Mouse (Mus musculus) neural tube, embryonic 14.5 days (tissue): Measurements from ENCODE around the gene Tank. TPM values are rescaled to one million over a fixed set of nuclear protein-coding genes. Genes with fewer than 3 reads are reported as not detected.
A peak's percentile ranks its signal among the peaks of the same experiment; 100 is the strongest.

Experiments used
- ATAC-seq: fragments of 200-750 bp; cut with Nextera tagmentation; 2 replicates; pipeline ENCODE4 v1.8.0; 2017; ENCODE audit warnings: low read depth, mild to moderate bottlenecking, moderate TSS enrichment, moderate library complexity
- H3K27ac ChIP-seq: fragments of 300-500 bp; sonication (generic); 2 replicates; pipeline ENCODE4 v1.5.1; 2014; ENCODE audit warnings: low read depth, mild to moderate bottlenecking, control low read depth, low read length, moderate library complexity, mixed read lengths
- H3K27me3 ChIP-seq: fragments of 300-500 bp; sonication (generic); 2 replicates; pipeline ENCODE4 v1.6.1; 2014; ENCODE audit warnings: low read length; ENCODE audit not compliant: control insufficient read depth, insufficient read depth
- H3K36me3 ChIP-seq: fragments of 300-500 bp; sonication (generic); 2 replicates; pipeline ENCODE4 v1.6.1; 2014; ENCODE audit warnings: low read length, mixed read lengths; ENCODE audit not compliant: control insufficient read depth, insufficient read depth
- H3K4me1 ChIP-seq: fragments of 300-500 bp; sonication (generic); 2 replicates; pipeline ENCODE4 v1.6.1; 2014; ENCODE audit warnings: low read length; ENCODE audit not compliant: control insufficient read depth, insufficient read depth
- H3K4me2 ChIP-seq: fragments of 300-500 bp; sonication (generic); 2 replicates; pipeline ENCODE4 v1.6.1; 2014; ENCODE audit warnings: mild to moderate bottlenecking, low read depth, low read length, control low read depth
- H3K4me3 ChIP-seq: fragments of 300-500 bp; sonication (generic); 2 replicates; pipeline ENCODE4 v1.5.1; 2014; ENCODE audit warnings: low read depth, low read length, control low read depth, mixed read lengths
- H3K9ac ChIP-seq: fragments of 300-500 bp; sonication (generic); replicated peaks from 2 replicates; pipeline ENCODE4 v1.6.1; 2014; ENCODE audit warnings: low read depth, mild to moderate bottlenecking, control low read depth, low read length, mixed read lengths
- H3K9me3 ChIP-seq: fragments of 300-500 bp; sonication (generic); 2 replicates; pipeline ENCODE4 v1.6.1; 2016; ENCODE audit warnings: low read length; ENCODE audit not compliant: control insufficient read depth
- WGBS: fragments of 180-500 bp; shearing (Covaris S2); extraction: QIAGEN DNeasy Blood & Tissue Kit; methylation state at CpG from one replicate; pipeline ENCODE4 v1.1.7; 2014; 5-methylcytosine and 5-hydroxymethylcytosine counted together
- polyA plus RNA-seq: library from polyadenylated mRNA; unstranded; fragments of >200 nt; fragmentation: Nextera tagmentation; extraction: Ambion mirVana; gene quantifications from 2 replicates; pipeline ENCODE4 v1.2.1, GENCODE M21; 2014

The Tank gene
- polyA plus RNA-seq, 1 experiment from 2014 or later, result 30.7 TPM

GRCm38 (mm10) chr2:61635099-61635498, 56.7 kb downstream of the Tank start:
- WGBS, result 90% methylated on average over 1 of the region's 1 CpGs
- Histone ChIP-seq H3K4me3 (no peak overlapping the region), H3K4me1 (no peaks in the 10 kb centered on the region), H3K36me3 (no peaks in the 10 kb centered on the region), H3K4me2 (no peak overlapping the region), H3K9me3 (no peaks in the 10 kb centered on the region), H3K27me3 (no peaks in the 10 kb centered on the region), H3K9ac (no peak overlapping the region), H3K27ac (no peak overlapping the region)
- ATAC-seq, result no peak

GRCm38 (mm10) chr2:61638182-61638581, 59.8 kb downstream of the Tank start:
- no peak overlapping the region for H3K9ac ChIP-seq
- no peaks in the 10 kb centered on the region for H3K27me3 ChIP-seq
- no peak overlapping the region for H3K27ac ChIP-seq
- no peak overlapping the region for H3K4me2 ChIP-seq
- H3K36me3 ChIP-seq, result no peaks in the 10 kb centered on the region
- H3K9me3 ChIP-seq, result no peaks in the 10 kb centered on the region
- no peak for ATAC-seq
- H3K4me1 ChIP-seq, result no peaks in the 10 kb centered on the region
- WGBS, result 71% methylated on average over 6 of the region's 6 CpGs
- no peak overlapping the region for H3K4me3 ChIP-seq

GRCm38 (mm10) chr2:61642452-61643368, 64.3 kb downstream of the Tank start:
- no peaks in the 10 kb centered on the region for H3K9me3 ChIP-seq
- no peaks in the 10 kb centered on the region for H3K36me3 ChIP-seq
- no peaks in the 10 kb centered on the region for H3K4me1 ChIP-seq
- WGBS, result 55% methylated on average over 6 of the region's 6 CpGs
- peak; percentile 88 for ATAC-seq
- no peak overlapping the region for H3K27ac ChIP-seq
- no peak overlapping the region for H3K9ac ChIP-seq
- H3K27me3 ChIP-seq, result no peaks in the 10 kb centered on the region
- no peak overlapping the region for H3K4me2 ChIP-seq
- H3K4me3 ChIP-seq, result no peak overlapping the region

GRCm38 (mm10) chr2:61651206-61651605, 72.8 kb downstream of the Tank start:
- 72% methylated on average over 4 of the region's 4 CpGs for WGBS
- H3K27me3 ChIP-seq, result no peaks in the 10 kb centered on the region
- H3K4me2 ChIP-seq, result no peak overlapping the region

GRCm38 (mm10) chr2:61651640-61652039, 73.3 kb downstream of the Tank start:
- Histone ChIP-seq H3K27me3 (no peaks in the 10 kb centered on the region), H3K9me3 (no peaks in the 10 kb centered on the region), H3K4me1 (peaks cover 4% of the 10 kb centered on the region; the same call in 1 of the 2 replicates), H3K9ac (no peak overlapping the region), H3K4me2 (no peak overlapping the region), H3K27ac (no peak overlapping the region), H3K4me3 (no peak overlapping the region), H3K36me3 (no peaks in the 10 kb centered on the region)
- WGBS, result 93% methylated on average over 3 of the region's 3 CpGs
- ATAC-seq, result no peak

More at GRCm38 (mm10) chr2:61651206-61651605, 72.8 kb downstream of the Tank start:
- Histone ChIP-seq H3K36me3 (no peaks in the 10 kb centered on the region), H3K9me3 (no peaks in the 10 kb centered on the region), H3K4me1 (peaks cover 4% of the 10 kb centered on the region; the same call in 1 of the 2 replicates), H3K4me3 (no peak overlapping the region), H3K27ac (no peak overlapping the region), H3K9ac (no peak overlapping the region)
- ATAC-seq, result no peak

GRCm38 (mm10) chr2:61655046-61655381, 76.6 kb downstream of the Tank start:
- H3K4me3 ChIP-seq, result peak overlapping the region; percentile 58
- no peaks in the 10 kb centered on the region for H3K27me3 ChIP-seq
- 8% methylated on average over 12 of the region's 12 CpGs for WGBS
- ATAC-seq, result peak; percentile 48
- peak overlapping the region; percentile 80 for H3K9ac ChIP-seq
- peak overlapping the region; percentile 90 for H3K4me2 ChIP-seq
- peaks cover 4% of the 10 kb centered on the region; the same call in 1 of the 2 replicates for H3K4me1 ChIP-seq
- H3K9me3 ChIP-seq, result no peaks in the 10 kb centered on the region
- H3K36me3 ChIP-seq, result no peaks in the 10 kb centered on the region
- H3K27ac ChIP-seq, result peak overlapping the region; percentile 91; the same call in 1 of the 2 replicates

GRCm38 (mm10) chr2:61655382-61656281, 77.2 kb downstream of the Tank start:
- Histone ChIP-seq H3K4me3 (peak overlapping the region; percentile 58), H3K27me3 (no peaks in the 10 kb centered on the region), H3K9ac (peak overlapping the region; percentile 80), H3K27ac (peak overlapping the region; percentile 91), H3K4me2 (peak overlapping the region; percentile 90), H3K9me3 (no peaks in the 10 kb centered on the region), H3K4me1 (peaks cover 4% of the 10 kb centered on the region; the same call in 1 of the 2 replicates), H3K36me3 (no peaks in the 10 kb centered on the region)
- WGBS, result under 1% methylated on average over 45 of the region's 46 CpGs
- ATAC-seq, result peak; percentile 71

- peak; percentile 94 for ATAC-seq
- H3K27me3 ChIP-seq, result no peaks in the 10 kb centered on the region
- WGBS, result under 1% methylated on average over 72 of the region's 85 CpGs
- peak overlapping the region; percentile 58 for H3K4me3 ChIP-seq
- H3K36me3 ChIP-seq, result no peaks in the 10 kb centered on the region
- H3K9me3 ChIP-seq, result no peaks in the 10 kb centered on the region
- peak overlapping the region; percentile 80 for H3K9ac ChIP-seq
- H3K27ac ChIP-seq, result peak overlapping the region; percentile 91
- peaks cover 4% of the 10 kb centered on the region; the same call in 1 of the 2 replicates for H3K4me1 ChIP-seq
- H3K4me2 ChIP-seq, result peak overlapping the region; percentile 90
These were observed 78.3 kb downstream of the Tank start for GRCm38 (mm10) chr2:61656421-61657411.
